Mouse (Mus musculus): ENCODE measurements around the gene Rab3b. TPM values are rescaled to one million over a fixed set of nuclear protein-coding genes. Genes with fewer than 3 reads are reported as not detected.
"Not testable (repeated sequence)": the region's sequence is repeated elsewhere in the genome, so short reads cannot be mapped to it uniquely, and the experiment has no call there.

The Rab3b gene
- total and polyA plus RNA-seq, 2 experiments: 0.09 to 1.4 TPM

- Histone ChIP-seq H3K4me1 (ENCODE audit: control insufficient read depth, insufficient read depth, low read length) (no peaks in the 10 kb centered on the region), H3K4me3 (ENCODE audit: insufficient read depth, low read depth, low read length) (no peak overlapping the region), H3K79me2 (ENCODE audit: control insufficient read depth, insufficient read depth, low read length) (no peaks in the 10 kb centered on the region), H3K9ac (ENCODE audit: low read depth, low read length) (no peak overlapping the region), H3K36me3 (ENCODE audit: control insufficient read depth, insufficient read depth, low read length) (no peaks in the 10 kb centered on the region), H3K27ac (replicated peaks; ENCODE audit: insufficient read depth, low read depth, low read length) (no peak overlapping the region), H3K27me3 (ENCODE audit: control insufficient read depth, insufficient read depth, low read length) (no peaks in the 10 kb centered on the region)
- 72% methylated on average over 8 of the region's 8 CpGs for WGBS
- TF ChIP-seq POLR2A (IDR thresholded peaks at IDR 0.05; ENCODE audit: extremely low read depth, insufficient read depth, low read length) (no peak), CTCF (IDR thresholded peaks at IDR 0.05; ENCODE audit: low read depth, low read length) (no peak)
- no peak for DNase-seq (ENCODE audit: extremely low read depth, low read depth, low spot score)
These were observed 31.1 kb downstream of the Rab3b start for GRCm38 (mm10) chr4:108909872-108910425.

GRCm38 (mm10) chr4:108911866-108912265, 33.0 kb downstream of the Rab3b start:
- H3K27me3 ChIP-seq (ENCODE audit: control insufficient read depth, insufficient read depth, low read length): no peaks in the 10 kb centered on the region
- no peaks in the 10 kb centered on the region for H3K36me3 ChIP-seq (ENCODE audit: control insufficient read depth, insufficient read depth, low read length)
- no peak overlapping the region for H3K4me3 ChIP-seq (ENCODE audit: insufficient read depth, low read depth, low read length)
- H3K27ac ChIP-seq (replicated peaks; ENCODE audit: insufficient read depth, low read depth, low read length): no peak overlapping the region
- no peak overlapping the region for H3K9ac ChIP-seq (ENCODE audit: low read depth, low read length)
- 92% methylated on average over 2 of the region's 2 CpGs for WGBS
- H3K79me2 ChIP-seq (ENCODE audit: control insufficient read depth, insufficient read depth, low read length): no peaks in the 10 kb centered on the region
- TF ChIP-seq CTCF (IDR thresholded peaks at IDR 0.05; ENCODE audit: low read depth, low read length) (no peak), POLR2A (IDR thresholded peaks at IDR 0.05; ENCODE audit: extremely low read depth, insufficient read depth, low read length) (no peak)
- H3K4me1 ChIP-seq (ENCODE audit: control insufficient read depth, insufficient read depth, low read length): 0 out of 2 replicates have a peak, but pooled peaks cover 2% of the 10 kb centered on the region
- DNase-seq (ENCODE audit: extremely low read depth, low read depth, low spot score): no peak

- no peak overlapping the region for H3K27ac ChIP-seq (replicated peaks; ENCODE audit: insufficient read depth, low read depth, low read length)
- no peak for DNase-seq (ENCODE audit: extremely low read depth, low read depth, low spot score)
- no peaks in the 10 kb centered on the region for H3K36me3 ChIP-seq (ENCODE audit: control insufficient read depth, insufficient read depth, low read length)
- H3K4me1 ChIP-seq (ENCODE audit: control insufficient read depth, insufficient read depth, low read length): 0 out of 2 replicates have a peak, but pooled peaks cover 2% of the 10 kb centered on the region
- WGBS: 92% methylated on average over 2 of the region's 2 CpGs
- no peak for TF ChIP-seq CTCF (IDR thresholded peaks at IDR 0.05; ENCODE audit: low read depth, low read length)
- no peak for TF ChIP-seq POLR2A (IDR thresholded peaks at IDR 0.05; ENCODE audit: extremely low read depth, insufficient read depth, low read length)
- no peaks in the 10 kb centered on the region for H3K27me3 ChIP-seq (ENCODE audit: control insufficient read depth, insufficient read depth, low read length)
- no peaks in the 10 kb centered on the region for H3K79me2 ChIP-seq (ENCODE audit: control insufficient read depth, insufficient read depth, low read length)
- no peak overlapping the region for H3K4me3 ChIP-seq (ENCODE audit: insufficient read depth, low read depth, low read length)
- no peak overlapping the region for H3K9ac ChIP-seq (ENCODE audit: low read depth, low read length)
These were observed 34.3 kb downstream of the Rab3b start for GRCm38 (mm10) chr4:108913180-108913579.

- H3K79me2 ChIP-seq (ENCODE audit: control insufficient read depth, insufficient read depth, low read length): no peaks in the 10 kb centered on the region
- no peak overlapping the region for H3K27ac ChIP-seq (replicated peaks; ENCODE audit: insufficient read depth, low read depth, low read length)
- no peak for TF ChIP-seq CTCF (IDR thresholded peaks at IDR 0.05; ENCODE audit: low read depth, low read length)
- TF ChIP-seq POLR2A (IDR thresholded peaks at IDR 0.05; ENCODE audit: extremely low read depth, insufficient read depth, low read length): no peak
- no peaks in the 10 kb centered on the region for H3K36me3 ChIP-seq (ENCODE audit: control insufficient read depth, insufficient read depth, low read length)
- no peaks in the 10 kb centered on the region for H3K27me3 ChIP-seq (ENCODE audit: control insufficient read depth, insufficient read depth, low read length)
- no peak overlapping the region for H3K9ac ChIP-seq (ENCODE audit: low read depth, low read length)
- no peak for DNase-seq (ENCODE audit: extremely low read depth, low read depth, low spot score)
- WGBS: 67% methylated on average over 6 of the region's 6 CpGs
- H3K4me1 ChIP-seq (ENCODE audit: control insufficient read depth, insufficient read depth, low read length): 0 out of 2 replicates have a peak, but pooled peaks cover 2% of the 10 kb centered on the region
- H3K4me3 ChIP-seq (ENCODE audit: insufficient read depth, low read depth, low read length): no peak overlapping the region
These were observed 35.5 kb downstream of the Rab3b start for GRCm38 (mm10) chr4:108914391-108914790.

GRCm38 (mm10) chr4:108915101-108915500, 36.2 kb downstream of the Rab3b start:
- Histone ChIP-seq H3K9ac (ENCODE audit: low read depth, low read length) (no peak overlapping the region), H3K4me3 (ENCODE audit: insufficient read depth, low read depth, low read length) (no peak overlapping the region), H3K4me1 (ENCODE audit: control insufficient read depth, insufficient read depth, low read length) (0 out of 2 replicates have a peak, but pooled peaks cover 2% of the 10 kb centered on the region), H3K27me3 (ENCODE audit: control insufficient read depth, insufficient read depth, low read length) (no peaks in the 10 kb centered on the region), H3K79me2 (ENCODE audit: control insufficient read depth, insufficient read depth, low read length) (no peaks in the 10 kb centered on the region), H3K27ac (replicated peaks; ENCODE audit: insufficient read depth, low read depth, low read length) (no peak overlapping the region), H3K36me3 (ENCODE audit: control insufficient read depth, insufficient read depth, low read length) (no peaks in the 10 kb centered on the region)
- no peak for TF ChIP-seq POLR2A (IDR thresholded peaks at IDR 0.05; ENCODE audit: extremely low read depth, insufficient read depth, low read length)
- no peak for TF ChIP-seq CTCF (IDR thresholded peaks at IDR 0.05; ENCODE audit: low read depth, low read length)
- no peak for DNase-seq (ENCODE audit: extremely low read depth, low read depth, low spot score)
- WGBS: 78% methylated on average over 11 of the region's 11 CpGs

- 39% methylated on average over 3 of the region's 3 CpGs for WGBS
- H3K4me3 ChIP-seq (ENCODE audit: insufficient read depth, low read depth, low read length): no peak overlapping the region
- TF ChIP-seq CTCF (IDR thresholded peaks at IDR 0.05; ENCODE audit: low read depth, low read length): no peak
- no peak for TF ChIP-seq POLR2A (IDR thresholded peaks at IDR 0.05; ENCODE audit: extremely low read depth, insufficient read depth, low read length)
- H3K36me3 ChIP-seq (ENCODE audit: control insufficient read depth, insufficient read depth, low read length): no peaks in the 10 kb centered on the region
- H3K27me3 ChIP-seq (ENCODE audit: control insufficient read depth, insufficient read depth, low read length): no peaks in the 10 kb centered on the region
- no peak for DNase-seq (ENCODE audit: extremely low read depth, low read depth, low spot score)
- no peaks in the 10 kb centered on the region for H3K79me2 ChIP-seq (ENCODE audit: control insufficient read depth, insufficient read depth, low read length)
- H3K4me1 ChIP-seq (ENCODE audit: control insufficient read depth, insufficient read depth, low read length): 0 out of 2 replicates have a peak, but pooled peaks cover 2% of the 10 kb centered on the region
- no peak overlapping the region for H3K27ac ChIP-seq (replicated peaks; ENCODE audit: insufficient read depth, low read depth, low read length)
- H3K9ac ChIP-seq (ENCODE audit: low read depth, low read length): no peak overlapping the region
These were observed 38.8 kb downstream of the Rab3b start for GRCm38 (mm10) chr4:108917654-108918053.

GRCm38 (mm10) chr4:108927945-108928344, 49.1 kb downstream of the Rab3b start:
- not testable (repeated sequence) for H3K4me1 ChIP-seq (ENCODE audit: control insufficient read depth, insufficient read depth, low read length); H3K27me3 ChIP-seq (ENCODE audit: control insufficient read depth, insufficient read depth, low read length); H3K27ac ChIP-seq (replicated peaks; ENCODE audit: insufficient read depth, low read depth, low read length); H3K4me3 ChIP-seq (ENCODE audit: insufficient read depth, low read depth, low read length); H3K9ac ChIP-seq (ENCODE audit: low read depth, low read length); DNase-seq (ENCODE audit: extremely low read depth, low read depth, low spot score); H3K36me3 ChIP-seq (ENCODE audit: control insufficient read depth, insufficient read depth, low read length); H3K79me2 ChIP-seq (ENCODE audit: control insufficient read depth, insufficient read depth, low read length)
- 85% methylated on average over 9 of the region's 9 CpGs for WGBS
